Mouse (Mus musculus) testis, adult 2 months (tissue): ENCODE results near the gene Ten1. TPM values are rescaled to one million over a fixed set of nuclear protein-coding genes. Genes with fewer than 3 reads are reported as not detected.

Experiments
- H3K27ac ChIP-seq: fragments of 200-500 bp; 2 replicates; pipeline ENCODE4 v1.5.1; 2012; ENCODE audit warnings: low read depth, low read length; ENCODE audit not compliant: control insufficient read depth, insufficient read depth
- H3K27me3 ChIP-seq: fragments of 200-500 bp; 2 replicates; pipeline ENCODE4 v1.6.1; 2012; ENCODE audit warnings: mild to moderate bottlenecking, low read length, moderate library complexity; ENCODE audit not compliant: control insufficient read depth, insufficient read depth
- H3K36me3 ChIP-seq: fragments of 200-500 bp; 2 replicates; pipeline ENCODE4 v1.6.1; 2012; ENCODE audit warnings: mild to moderate bottlenecking, low read length; ENCODE audit not compliant: control insufficient read depth, insufficient read depth
- H3K4me1 ChIP-seq: fragments of 200-500 bp; 2 replicates; pipeline ENCODE4 v1.6.1; 2012; ENCODE audit warnings: low read length; ENCODE audit not compliant: control insufficient read depth, insufficient read depth
- H3K4me3 ChIP-seq: fragments of 200-500 bp; 2 replicates; pipeline ENCODE4 v1.5.1; 2012; ENCODE audit warnings: low read depth, mild to moderate bottlenecking, low read length, moderate library complexity, mixed read lengths; ENCODE audit not compliant: control insufficient read depth
- CTCF ChIP-seq: fragments of 200-500 bp; IDR thresholded peaks from 2 replicates; pipeline ENCODE4 v1.5.1; 2012; ENCODE audit warnings: low read depth, mild to moderate bottlenecking, inconsistent platforms, low read length, moderate library complexity; ENCODE audit not compliant: control insufficient read depth, insufficient read depth, insufficient replicate concordance
- POLR2A ChIP-seq: fragments of 200-500 bp; IDR thresholded peaks from 2 replicates; pipeline ENCODE4 v1.6.1; 2012; ENCODE audit warnings: low read depth, mild to moderate bottlenecking, inconsistent platforms, low read length, moderate library complexity; ENCODE audit not compliant: control insufficient read depth
- polyA plus RNA-seq: library from polyadenylated mRNA; depleted of rRNA; stranded (reverse); fragments of >200 nt; gene quantifications from 2 replicates; pipeline ENCODE4 v1.2.3, GENCODE M21; 2012; rRNA removed

The Ten1 gene
- polyA plus RNA-seq: 17.0 and 17.8 TPM in 2 replicates

- Histone ChIP-seq H3K27ac (peak within 1 kb of the TSS; percentile 95), H3K4me1 (peaks cover 12% of the 10 kb centered on the region), H3K4me3 (peak within 1 kb of the TSS; percentile 96), H3K36me3 (peaks cover 2% of the 10 kb centered on the region; the same call in 1 of the 2 replicates), H3K27me3 (no peaks in the 10 kb centered on the region)
- TF ChIP-seq POLR2A: peak; percentile 68
- no peak for TF ChIP-seq CTCF
Observed at GRCm38 (mm10) chr11:116198639-116199531, at the start of gene Ten1, which contains the start of gene Acox1. Gene Ten1 (plus strand): TSS chr11:116198855. Gene Acox1 (minus strand): TSS chr11:116199045.

- H3K4me3 ChIP-seq: no peak overlapping the region
- H3K36me3 ChIP-seq: peaks cover 4% of the 10 kb centered on the region; the same call in 1 of the 2 replicates
- TF ChIP-seq CTCF (no peak), POLR2A (no peak)
- H3K27me3 ChIP-seq: no peaks in the 10 kb centered on the region
- H3K4me1 ChIP-seq: no peaks in the 10 kb centered on the region
- no peak overlapping the region for H3K27ac ChIP-seq
Observed at GRCm38 (mm10) chr11:116149341-116149740, 49.3 kb upstream of the Ten1 start.

- Histone ChIP-seq H3K27ac (no peak overlapping the region), H3K4me1 (no peaks in the 10 kb centered on the region; the same call in 1 of the 2 replicates), H3K4me3 (no peak overlapping the region), H3K27me3 (no peaks in the 10 kb centered on the region), H3K36me3 (peaks cover 3% of the 10 kb centered on the region; the same call in 1 of the 2 replicates)
- no peak for TF ChIP-seq CTCF
- TF ChIP-seq POLR2A: no peak
Observed at GRCm38 (mm10) chr11:116150960-116151359, 47.7 kb upstream of the Ten1 start.

- Histone ChIP-seq H3K4me1 (no peaks in the 10 kb centered on the region), H3K27ac (no peak overlapping the region), H3K4me3 (no peak overlapping the region), H3K36me3 (peaks cover 5% of the 10 kb centered on the region), H3K27me3 (no peaks in the 10 kb centered on the region)
- TF ChIP-seq CTCF (no peak), POLR2A (no peak)
Observed at GRCm38 (mm10) chr11:116161312-116161711, 37.3 kb upstream of the Ten1 start.

GRCm38 (mm10) chr11:116162146-116162545, 36.5 kb upstream of the Ten1 start:
- Histone ChIP-seq H3K27me3 (no peaks in the 10 kb centered on the region), H3K4me1 (no peaks in the 10 kb centered on the region), H3K36me3 (peaks cover 5% of the 10 kb centered on the region), H3K4me3 (no peak overlapping the region), H3K27ac (no peak overlapping the region)
- TF ChIP-seq POLR2A (no peak), CTCF (no peak)

GRCm38 (mm10) chr11:116163002-116163401, 35.7 kb upstream of the Ten1 start:
- Histone ChIP-seq H3K27ac (no peak overlapping the region), H3K4me1 (no peaks in the 10 kb centered on the region), H3K27me3 (no peaks in the 10 kb centered on the region), H3K4me3 (no peak overlapping the region), H3K36me3 (peaks cover 3% of the 10 kb centered on the region)
- TF ChIP-seq CTCF (no peak), POLR2A (no peak)

- TF ChIP-seq CTCF (no peak), POLR2A (no peak)
- peak overlapping the region; percentile 94; the same call in 1 of the 2 replicates for H3K27ac ChIP-seq
Observed at GRCm38 (mm10) chr11:116167232-116167631, 31.4 kb upstream of the Ten1 start.

More at GRCm38 (mm10) chr11:116167232-116167631, 31.4 kb upstream of the Ten1 start:
- H3K27me3 ChIP-seq: no peaks in the 10 kb centered on the region
- no peaks in the 10 kb centered on the region; the same call in none of the 2 replicates for H3K4me1 ChIP-seq
- peak overlapping the region; percentile 95 for H3K4me3 ChIP-seq
- no peaks in the 10 kb centered on the region; the same call in 1 of the 2 replicates for H3K36me3 ChIP-seq
